Mouse (Mus musculus): Measurements from ENCODE around the gene Gm1604a. TPM values are rescaled to one million over a fixed set of nuclear protein-coding genes. Genes with fewer than 3 reads are reported as not detected.
"Not testable (repeated sequence)": the region's sequence is repeated elsewhere in the genome, so short reads cannot be mapped to it uniquely, and the experiment has no call there.

Gene Gm1604a
- polyA plus RNA-seq, 1 experiment from 2014 or later = not detected

- H3K27ac ChIP-seq; H3K4me3 ChIP-seq; H3K4me2 ChIP-seq; H3K9ac ChIP-seq; H3K9me3 ChIP-seq (replicated peaks); H3K27me3 ChIP-seq; H3K4me1 ChIP-seq (replicated peaks); H3K36me3 ChIP-seq; ATAC-seq (replicated peaks; ENCODE audit: insufficient number of reproducible peaks, insufficient read depth, low FRiP score, low read depth): not testable (repeated sequence)
These were observed 16.5 kb upstream of the Gm1604a start for GRCm38 (mm10) chr17:7008885-7009284.

- H3K27me3 ChIP-seq; H3K4me1 ChIP-seq (replicated peaks); H3K4me3 ChIP-seq; H3K9ac ChIP-seq; H3K27ac ChIP-seq; H3K36me3 ChIP-seq; H3K4me2 ChIP-seq; H3K9me3 ChIP-seq (replicated peaks); ATAC-seq (replicated peaks; ENCODE audit: insufficient number of reproducible peaks, insufficient read depth, low FRiP score, low read depth): not testable (repeated sequence)
- WGBS = no CpG with 5 or more reads among the region's 7 CpGs
These were observed 15.9 kb upstream of the Gm1604a start for GRCm38 (mm10) chr17:7009440-7009839.

GRCm38 (mm10) chr17:7009901-7010300, 15.5 kb upstream of the Gm1604a start:
- H3K27ac ChIP-seq = not testable (repeated sequence)

GRCm38 (mm10) chr17:7014190-7014589, 11.2 kb upstream of the Gm1604a start:
- no CpG with 5 or more reads among the region's 1 CpGs for WGBS
- not testable (repeated sequence) for ATAC-seq (replicated peaks; ENCODE audit: insufficient number of reproducible peaks, insufficient read depth, low FRiP score, low read depth); H3K9me3 ChIP-seq (replicated peaks); H3K4me2 ChIP-seq; H3K4me3 ChIP-seq; H3K27me3 ChIP-seq; H3K36me3 ChIP-seq; H3K4me1 ChIP-seq (replicated peaks); H3K27ac ChIP-seq; H3K9ac ChIP-seq

More at GRCm38 (mm10) chr17:7009901-7010300, 15.5 kb upstream of the Gm1604a start:
- not testable (repeated sequence) for H3K27me3 ChIP-seq; H3K9me3 ChIP-seq (replicated peaks); ATAC-seq (replicated peaks; ENCODE audit: insufficient number of reproducible peaks, insufficient read depth, low FRiP score, low read depth); H3K4me1 ChIP-seq (replicated peaks); H3K4me3 ChIP-seq; H3K9ac ChIP-seq; H3K36me3 ChIP-seq; H3K4me2 ChIP-seq
- WGBS = 56% methylated on average over 5 of the region's 9 CpGs

GRCm38 (mm10) chr17:7025764-7026346, 487 bp downstream of the Gm1604a start:
- not testable (repeated sequence) for H3K4me1 ChIP-seq (replicated peaks); H3K9me3 ChIP-seq (replicated peaks); H3K27me3 ChIP-seq; H3K27ac ChIP-seq; H3K4me3 ChIP-seq; H3K36me3 ChIP-seq; H3K4me2 ChIP-seq; H3K9ac ChIP-seq
- 53% methylated on average over 3 of the region's 14 CpGs for WGBS
- ATAC-seq (replicated peaks; ENCODE audit: insufficient number of reproducible peaks, insufficient read depth, low FRiP score, low read depth) = 0 out of 2 replicates have a peak, but pooled peaks have one; percentile 14

GRCm38 (mm10) chr17:7030204-7030603, 4.8 kb downstream of the Gm1604a start:
- not testable (repeated sequence) for H3K4me2 ChIP-seq; H3K9me3 ChIP-seq (replicated peaks); H3K4me1 ChIP-seq (replicated peaks); H3K27me3 ChIP-seq; H3K27ac ChIP-seq; H3K36me3 ChIP-seq; H3K9ac ChIP-seq; ATAC-seq (replicated peaks; ENCODE audit: insufficient number of reproducible peaks, insufficient read depth, low FRiP score, low read depth); H3K4me3 ChIP-seq
- 46% methylated on average over 5 of the region's 7 CpGs for WGBS

DNA sequence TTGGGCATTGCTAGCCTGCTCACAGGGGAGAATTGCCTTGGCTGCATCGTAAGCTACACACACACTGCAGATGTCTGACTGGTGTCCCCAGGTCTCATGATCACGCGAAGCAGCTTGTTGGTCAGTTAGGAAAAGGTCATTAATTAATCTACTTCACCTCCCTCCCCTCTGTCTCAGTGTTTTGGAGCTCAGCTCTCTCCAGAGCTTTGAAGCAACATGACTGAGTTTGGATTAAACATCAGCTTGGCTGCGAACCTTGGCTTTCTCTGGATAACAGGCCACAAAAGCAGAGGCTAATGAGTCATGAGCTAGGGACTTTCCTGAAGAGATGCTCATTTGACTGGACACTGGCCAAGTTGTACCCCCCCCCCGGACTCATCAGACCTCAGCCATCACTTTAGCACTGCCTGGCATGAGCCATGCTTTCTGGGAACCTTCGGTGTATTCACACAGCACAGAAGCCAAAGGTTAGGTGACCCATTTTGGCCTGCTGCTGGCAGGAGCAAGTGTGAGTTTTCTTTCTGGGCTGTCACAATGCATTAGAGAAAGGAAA, 5.3 kb downstream of the Gm1604a start:
- ATAC-seq (replicated peaks; ENCODE audit: insufficient number of reproducible peaks, insufficient read depth, low FRiP score, low read depth); H3K4me3 ChIP-seq; H3K27ac ChIP-seq; H3K36me3 ChIP-seq; H3K9ac ChIP-seq; H3K9me3 ChIP-seq (replicated peaks); H3K27me3 ChIP-seq; H3K4me2 ChIP-seq; H3K4me1 ChIP-seq (replicated peaks): not testable (repeated sequence)
- WGBS = 51% methylated on average over 3 of the region's 6 CpGs

- H3K4me3 ChIP-seq; H3K9ac ChIP-seq; H3K4me2 ChIP-seq; H3K36me3 ChIP-seq; H3K27me3 ChIP-seq; ATAC-seq (replicated peaks; ENCODE audit: insufficient number of reproducible peaks, insufficient read depth, low FRiP score, low read depth); H3K9me3 ChIP-seq (replicated peaks); H3K4me1 ChIP-seq (replicated peaks); H3K27ac ChIP-seq: not testable (repeated sequence)
- WGBS = 69% methylated on average over 3 of the region's 17 CpGs
These were observed 8.1 kb downstream of the Gm1604a start for GRCm38 (mm10) chr17:7033192-7034166.

GRCm38 (mm10) chr17:7068997-7069539, 43.7 kb downstream of the Gm1604a start:
- 71% methylated on average over 2 of the region's 4 CpGs for WGBS
- H3K36me3 ChIP-seq; H3K4me3 ChIP-seq; H3K4me1 ChIP-seq (replicated peaks); H3K9ac ChIP-seq; ATAC-seq (replicated peaks; ENCODE audit: insufficient number of reproducible peaks, insufficient read depth, low FRiP score, low read depth); H3K9me3 ChIP-seq (replicated peaks); H3K27ac ChIP-seq; H3K4me2 ChIP-seq; H3K27me3 ChIP-seq: not testable (repeated sequence)

GRCm38 (mm10) chr17:7069561-7070240, 44.3 kb downstream of the Gm1604a start:
- not testable (repeated sequence) for H3K4me1 ChIP-seq (replicated peaks); H3K4me2 ChIP-seq; H3K27ac ChIP-seq; H3K9me3 ChIP-seq (replicated peaks); ATAC-seq (replicated peaks; ENCODE audit: insufficient number of reproducible peaks, insufficient read depth, low FRiP score, low read depth); H3K36me3 ChIP-seq; H3K9ac ChIP-seq; H3K4me3 ChIP-seq; H3K27me3 ChIP-seq
- 76% methylated on average over 6 of the region's 7 CpGs for WGBS

- not testable (repeated sequence) for H3K9me3 ChIP-seq (replicated peaks); H3K27ac ChIP-seq; H3K36me3 ChIP-seq; H3K9ac ChIP-seq; H3K4me2 ChIP-seq; ATAC-seq (replicated peaks; ENCODE audit: insufficient number of reproducible peaks, insufficient read depth, low FRiP score, low read depth); H3K27me3 ChIP-seq; H3K4me3 ChIP-seq; H3K4me1 ChIP-seq (replicated peaks)
- 32% methylated on average over 3 of the region's 3 CpGs for WGBS
These were observed 49.1 kb downstream of the Gm1604a start for GRCm38 (mm10) chr17:7074494-7074893.
